ENCODE assay signal across 13 mouse cellular contexts in the genomic region with DNA sequence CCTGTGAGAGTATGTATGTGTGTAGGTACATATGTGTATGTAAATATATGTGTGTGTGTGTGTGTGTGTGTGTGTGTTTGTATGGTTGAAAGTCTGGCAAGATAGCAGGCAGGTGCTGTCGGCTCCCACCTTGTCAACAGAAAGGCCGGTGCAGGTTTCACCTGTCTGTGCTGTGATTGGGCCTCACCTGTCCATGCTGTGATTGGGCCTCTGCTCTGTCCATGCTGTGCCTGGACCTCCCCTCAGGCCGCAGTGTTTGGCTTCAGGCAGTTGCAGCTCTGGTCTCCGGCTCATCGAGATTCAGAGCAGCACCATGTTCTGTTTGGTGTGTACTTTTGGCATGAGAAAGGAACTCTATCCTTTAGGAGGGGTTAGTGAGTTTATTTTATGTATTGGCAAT.
"Had no signal": no experiment of that assay in that cellular context is flagged by ENCODE, and none has a peak within 500 bp of the region (broad histone marks: within the 10 kb centered on the region; RNA-seq: fewer than 3 reads in every experiment).

No protein-coding gene starts in this region.

- DNase-seq: lung, adult 18-20 months; lung, embryonic 14.5 days; lung, postnatal 10 days; lung, postnatal 4 days; right cerebral cortex, postnatal 14 days; thymus, adult 2 months; thymus, postnatal 25 days; thymus, postnatal 4 days had no signal

- ATAC-seq: midbrain, embryonic 13.5 days; midbrain, embryonic 15.5 days had no signal

- H3K9me3 ChIP-seq: megakaryocyte, embryonic 14.5 days; midbrain, embryonic 13.5 days; midbrain, embryonic 15.5 days; neural tube, embryonic 12.5 days had no signal

- H3K36me3 ChIP-seq: midbrain, embryonic 13.5 days; midbrain, embryonic 15.5 days; neural tube, embryonic 12.5 days had no signal

- H3K4me3 ChIP-seq: megakaryocyte, embryonic 14.5 days; midbrain, embryonic 13.5 days; midbrain, embryonic 15.5 days; neural tube, embryonic 12.5 days had no signal

- H3K9ac ChIP-seq: lung, embryonic 14.5 days; midbrain, embryonic 13.5 days; midbrain, embryonic 15.5 days; neural tube, embryonic 12.5 days had no signal

- H3K4me1 ChIP-seq: megakaryocyte, embryonic 14.5 days had no signal

- H3K4me2 ChIP-seq: lung, embryonic 14.5 days; midbrain, embryonic 11.5 days; midbrain, embryonic 13.5 days; midbrain, embryonic 15.5 days; neural tube, embryonic 12.5 days had no signal

- H3K27ac ChIP-seq: midbrain, embryonic 13.5 days; midbrain, embryonic 15.5 days; neural tube, embryonic 12.5 days had no signal
